Mouse (Mus musculus) ES-Bruce4 (cell line): ENCODE measurements around the gene Gpr142. TPM values are rescaled to one million over a fixed set of nuclear protein-coding genes. Genes with fewer than 3 reads are reported as not detected.

Experiments used
- H3K27ac ChIP-seq: 2 replicates; pipeline ENCODE4 v1.5.1; 2012; ENCODE audit warnings: low read length, inconsistent platforms; ENCODE audit not compliant: insufficient read depth
- H3K27me3 ChIP-seq: 2 replicates; pipeline ENCODE4 v1.6.1; 2012; ENCODE audit warnings: mild to moderate bottlenecking, low read length, inconsistent platforms; ENCODE audit not compliant: control insufficient read depth, poor library complexity, insufficient read depth, severe bottlenecking
- H3K36me3 ChIP-seq: 2 replicates; pipeline ENCODE4 v1.6.1; 2012; ENCODE audit warnings: inconsistent platforms, mild to moderate bottlenecking, low read length, moderate library complexity; ENCODE audit not compliant: control insufficient read depth, poor library complexity, insufficient read depth, severe bottlenecking
- H3K4me1 ChIP-seq: one replicate; pipeline ENCODE4 v1.8.1; 2011; ENCODE audit warnings: low read length; ENCODE audit not compliant: control insufficient read depth, insufficient read depth
- H3K4me3 ChIP-seq: 2 replicates; pipeline ENCODE4 v1.5.1; 2011; ENCODE audit warnings: low read depth, mild to moderate bottlenecking, low read length
- H3K9ac ChIP-seq: 2 replicates; pipeline ENCODE4 v1.6.1; 2012; ENCODE audit warnings: low read depth, mild to moderate bottlenecking, inconsistent platforms; ENCODE audit not compliant: poor library complexity, severe bottlenecking
- H3K9me3 ChIP-seq: replicated peaks from 2 replicates; pipeline ENCODE4 v1.6.1; 2012; ENCODE audit warnings: mild to moderate bottlenecking, low read length, inconsistent platforms; ENCODE audit not compliant: control insufficient read depth, poor library complexity, insufficient read depth, severe bottlenecking
- CTCF ChIP-seq: IDR thresholded peaks from one replicate; pipeline ENCODE4 v1.8.1; 2011; ENCODE audit warnings: low read depth, low read length
- EP300 ChIP-seq: IDR thresholded peaks from 2 replicates; pipeline ENCODE4 v1.6.1; 2011; ENCODE audit warnings: low read depth, low read length; ENCODE audit not compliant: insufficient read depth
- POLR2A ChIP-seq: IDR thresholded peaks from one replicate; pipeline ENCODE4 v1.8.1; 2011; ENCODE audit warnings: low read length; ENCODE audit not compliant: insufficient read depth
- polyA plus RNA-seq: library from polyadenylated mRNA; stranded (reverse); fragments of >200 nt; gene quantifications from 2 replicates; pipeline ENCODE4 v1.2.4, GENCODE M21; 2011; ENCODE audit warnings: low read depth; ENCODE audit not compliant: missing spikeins, insufficient read depth, insufficient read length

Gene Gpr142
- polyA plus RNA-seq, 1 experiment = not detected

DNA sequence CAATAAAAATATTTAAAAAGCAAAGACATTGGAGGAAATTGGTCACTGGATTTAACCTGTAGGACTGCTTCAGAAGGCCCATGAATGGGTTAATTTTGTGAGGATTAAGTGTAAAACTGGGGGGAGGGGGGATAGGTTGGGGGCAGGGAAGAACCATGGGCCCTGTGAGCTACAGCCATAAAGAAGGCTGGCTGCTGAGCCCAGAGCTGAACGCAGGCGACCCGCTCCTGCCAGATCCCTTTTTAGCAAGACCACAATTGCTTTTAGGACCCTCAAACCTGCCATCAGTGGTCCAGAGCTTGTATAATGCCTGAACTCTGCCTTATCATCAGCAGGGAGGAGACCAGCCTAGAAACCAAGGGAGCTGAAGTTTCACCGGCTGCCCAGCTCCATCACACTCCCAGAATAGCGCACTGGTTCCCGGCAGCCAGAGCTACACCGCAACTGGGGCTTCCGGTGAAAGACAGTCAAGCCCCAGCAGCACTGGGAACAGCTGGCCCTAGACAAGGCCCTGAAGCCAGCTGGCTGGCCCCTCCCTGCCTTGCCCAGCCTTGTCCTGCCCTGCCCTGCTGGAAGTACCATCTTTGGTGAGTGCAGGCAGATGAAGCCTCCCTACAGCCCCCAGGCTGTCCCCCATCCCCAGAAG, 45.2 kb downstream of the Gpr142 start:
- peak overlapping the region; percentile 15; the same call in 1 of the 2 replicates for H3K4me3 ChIP-seq
- H3K9me3 ChIP-seq = peaks cover 7% of the 10 kb centered on the region
- H3K36me3 ChIP-seq = no peaks in the 10 kb centered on the region
- H3K4me1 ChIP-seq = peaks cover 6% of the 10 kb centered on the region
- peak overlapping the region; percentile 37 for H3K9ac ChIP-seq
- H3K27ac ChIP-seq = peak overlapping the region; percentile 37
- H3K27me3 ChIP-seq = no peaks in the 10 kb centered on the region
- no peak for TF ChIP-seq CTCF
- TF ChIP-seq POLR2A = no peak
- TF ChIP-seq EP300 = no peak

DNA sequence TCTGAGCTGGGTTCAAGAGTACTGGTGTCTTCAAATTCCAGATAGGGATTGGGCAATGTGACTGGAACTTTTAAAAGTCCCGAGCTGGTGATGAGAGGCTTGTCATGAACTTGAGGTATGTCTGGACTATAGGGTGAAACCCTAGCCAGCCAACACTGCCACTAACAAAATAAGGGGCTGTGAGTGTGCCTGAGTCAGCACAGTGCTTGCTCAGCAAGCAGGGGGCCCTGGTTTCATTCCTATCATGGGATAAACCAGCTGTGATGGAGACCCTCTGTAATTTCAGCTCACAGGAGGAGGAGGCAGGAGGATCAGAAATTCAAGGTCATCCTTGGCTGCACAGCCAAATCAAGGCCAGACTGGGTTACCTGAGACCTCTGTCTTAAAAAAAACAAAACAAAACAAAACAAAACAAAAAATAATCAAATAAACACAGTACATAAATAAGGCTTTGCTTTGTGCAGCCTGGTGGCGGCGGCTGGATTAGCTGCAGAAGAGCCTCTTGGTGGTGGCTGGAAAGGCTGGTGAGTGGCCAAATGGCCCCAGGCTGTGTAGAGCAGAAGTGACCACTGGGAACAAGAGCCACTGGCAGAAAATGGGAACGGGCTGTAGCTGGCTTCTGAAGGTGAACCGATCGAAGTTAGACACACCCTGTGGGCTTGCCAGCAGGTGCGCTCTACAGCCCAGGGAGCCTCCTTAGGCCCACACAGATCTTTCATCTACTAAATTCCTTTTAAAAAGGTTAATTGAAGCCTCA, 45.9 kb downstream of the Gpr142 start:
- peak overlapping the region; percentile 59; the same call in 1 of the 2 replicates for H3K27ac ChIP-seq
- no peaks in the 10 kb centered on the region for H3K36me3 ChIP-seq
- no peak overlapping the region for H3K4me3 ChIP-seq
- peak overlapping the region; percentile 37; the same call in 1 of the 2 replicates for H3K9ac ChIP-seq
- H3K27me3 ChIP-seq = no peaks in the 10 kb centered on the region
- H3K4me1 ChIP-seq = peaks cover 6% of the 10 kb centered on the region
- no peak for TF ChIP-seq CTCF
- TF ChIP-seq EP300 = peak; percentile 65; the same call in 1 of the 2 replicates
- H3K9me3 ChIP-seq = peaks cover 7% of the 10 kb centered on the region

DNA sequence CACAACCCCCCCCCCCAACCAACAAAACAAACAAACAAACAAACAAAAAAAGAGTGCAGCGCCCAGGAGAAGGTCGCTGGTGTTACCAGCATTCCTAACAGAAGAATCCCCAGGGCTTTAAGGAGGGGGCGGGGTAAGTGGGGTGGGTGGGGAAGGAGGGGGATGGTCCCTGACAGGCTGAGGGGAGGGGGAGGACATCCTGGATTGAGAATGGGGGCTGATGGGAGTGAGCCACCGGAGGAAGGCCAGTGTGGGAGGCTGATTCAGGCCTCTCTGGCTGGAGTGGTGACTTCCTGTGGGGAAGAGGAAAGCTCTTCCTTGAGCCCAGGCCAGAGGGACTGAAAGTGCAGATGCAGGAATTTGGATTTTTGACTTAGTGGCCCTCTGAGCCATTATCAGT, 47.6 kb downstream of the Gpr142 start:
- 0 out of 2 replicates have a peak overlapping the region, but pooled peaks have one; percentile 12 for H3K9ac ChIP-seq
- no peaks in the 10 kb centered on the region for H3K27me3 ChIP-seq
- peaks cover 6% of the 10 kb centered on the region for H3K4me1 ChIP-seq
- peak overlapping the region; percentile 10; the same call in 1 of the 2 replicates for H3K27ac ChIP-seq
- H3K9me3 ChIP-seq = no peaks in the 10 kb centered on the region; the same call in 1 of the 2 replicates
- H3K36me3 ChIP-seq = no peaks in the 10 kb centered on the region
- TF ChIP-seq CTCF (no peak), EP300 (0 out of 2 replicates have a peak, but pooled peaks have one; percentile 35), POLR2A (peak; percentile 49)
- peak overlapping the region; percentile 2; the same call in 1 of the 2 replicates for H3K4me3 ChIP-seq

DNA sequence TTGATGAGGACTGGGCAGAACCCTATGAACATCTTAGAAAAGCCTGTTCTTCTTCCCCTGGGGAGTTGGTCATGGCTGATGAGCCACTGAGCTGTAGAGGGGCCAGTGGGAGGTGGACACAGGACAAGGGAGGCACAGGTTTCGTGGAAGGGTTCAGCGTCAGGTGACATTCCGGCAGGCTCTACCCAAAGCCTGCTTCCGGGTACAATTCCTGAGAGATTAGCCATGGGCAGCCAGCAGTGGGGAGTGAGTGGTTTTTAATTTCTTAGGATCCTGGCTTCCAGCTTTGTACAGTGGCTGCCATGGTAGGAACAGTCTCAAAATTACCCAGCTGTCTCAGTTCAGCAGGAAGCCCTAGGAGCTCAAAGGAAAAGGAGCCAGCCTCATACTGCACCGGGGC, 48.3 kb downstream of the Gpr142 start:
- no peaks in the 10 kb centered on the region for H3K9me3 ChIP-seq
- no peak overlapping the region for H3K9ac ChIP-seq
- no peak overlapping the region for H3K27ac ChIP-seq
- no peaks in the 10 kb centered on the region for H3K27me3 ChIP-seq
- TF ChIP-seq POLR2A (no peak), EP300 (no peak), CTCF (no peak)
- H3K4me1 ChIP-seq = peaks cover 6% of the 10 kb centered on the region
- no peak overlapping the region for H3K4me3 ChIP-seq
- no peaks in the 10 kb centered on the region for H3K36me3 ChIP-seq

DNA sequence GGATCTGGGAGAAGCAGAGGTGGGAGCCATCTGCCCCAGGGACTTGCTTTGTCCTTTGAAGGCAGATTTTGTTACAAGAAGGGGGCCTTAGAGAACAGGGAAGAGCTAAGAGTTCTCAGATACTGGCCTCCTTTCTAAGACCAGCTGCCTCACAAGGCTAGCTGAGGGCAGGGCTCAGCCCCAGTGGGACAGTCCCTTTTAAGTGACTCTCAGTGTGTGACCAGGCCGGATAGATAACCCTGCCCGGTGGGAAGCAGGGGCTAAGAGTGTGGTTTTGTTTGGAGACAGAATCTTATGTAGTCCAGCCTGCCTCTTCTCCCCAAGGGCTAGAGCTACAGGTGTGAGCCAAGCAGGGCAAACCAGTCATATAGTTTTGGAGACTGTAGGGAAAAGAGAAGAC, 50.8 kb downstream of the Gpr142 start:
- Histone ChIP-seq H3K27me3 (no peaks in the 10 kb centered on the region), H3K36me3 (no peaks in the 10 kb centered on the region), H3K9me3 (no peaks in the 10 kb centered on the region), H3K4me1 (peaks cover 9% of the 10 kb centered on the region), H3K27ac (no peak overlapping the region), H3K4me3 (no peak overlapping the region), H3K9ac (peak overlapping the region; percentile 71; the same call in 1 of the 2 replicates)
- TF ChIP-seq POLR2A = no peak
- TF ChIP-seq EP300 = no peak
- no peak for TF ChIP-seq CTCF

DNA sequence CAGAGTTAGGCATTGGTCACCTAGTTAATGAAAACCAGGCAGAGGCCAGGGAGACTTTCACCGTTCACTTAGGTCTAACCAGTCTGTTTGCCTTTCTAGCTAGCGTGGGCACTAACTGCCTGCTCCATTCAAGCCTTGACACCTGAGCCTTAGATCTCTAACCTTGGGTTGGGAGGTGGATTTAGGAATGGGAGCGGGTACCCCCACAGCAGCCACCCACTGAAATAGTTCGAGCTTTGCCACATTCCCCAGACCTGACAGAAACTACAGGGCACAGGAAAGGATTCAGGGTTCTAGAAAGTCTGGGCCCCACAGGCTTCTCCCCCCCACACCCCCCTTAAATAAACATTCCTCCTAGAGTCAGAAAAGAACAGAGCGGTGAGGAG, 51.3 kb downstream of the Gpr142 start:
- H3K27me3 ChIP-seq = no peaks in the 10 kb centered on the region
- peak overlapping the region; percentile 82; the same call in 1 of the 2 replicates for H3K4me3 ChIP-seq
- H3K4me1 ChIP-seq = peaks cover 6% of the 10 kb centered on the region
- no peak overlapping the region for H3K27ac ChIP-seq
- H3K9ac ChIP-seq = peak overlapping the region; percentile 71
- no peaks in the 10 kb centered on the region for H3K36me3 ChIP-seq
- H3K9me3 ChIP-seq = no peaks in the 10 kb centered on the region
- TF ChIP-seq POLR2A (no peak), EP300 (no peak)
